Mouse (Mus musculus) megakaryocyte, embryonic 14.5 days (primary cell): ENCODE measurements around the gene Suclg2. TPM values are rescaled to one million over a fixed set of nuclear protein-coding genes. Genes with fewer than 3 reads are reported as not detected.

ENCODE experiments used
- H3K27me3 ChIP-seq: replicated peaks from 2 replicates; pipeline ENCODE3; 2012; ENCODE audit warnings: inconsistent platforms
- H3K36me3 ChIP-seq: replicated peaks from 2 replicates; pipeline ENCODE3; 2012; ENCODE audit warnings: low read length, inconsistent platforms, mixed read lengths
- H3K4me1 ChIP-seq: 2 replicates; pipeline ENCODE4 v1.6.1; 2012; ENCODE audit warnings: inconsistent platforms
- H3K4me3 ChIP-seq: replicated peaks from 2 replicates; pipeline ENCODE3; 2012; ENCODE audit warnings: moderate library complexity, mild to moderate bottlenecking, inconsistent platforms
- H3K9me3 ChIP-seq: 2 replicates; pipeline ENCODE4 v1.6.1; 2012; ENCODE audit warnings: inconsistent platforms
- FLI1 ChIP-seq: IDR thresholded peaks from 2 replicates; pipeline ENCODE4 v1.6.1; 2012; ENCODE audit warnings: low read length, inconsistent platforms, mixed read lengths
- GATA1 ChIP-seq: IDR thresholded peaks from 3 replicates; pipeline ENCODE4 v1.6.1; 2012; ENCODE audit warnings: mixed read lengths, low read length, inconsistent platforms, borderline replicate concordance
- polyA plus RNA-seq: library from polyadenylated mRNA; stranded (reverse); fragments of >175 nt; gene quantifications from 2 replicates; pipeline ENCODE4 v1.2.3, GENCODE M21; 2012; ENCODE audit warnings: low replicate concordance; ENCODE audit not compliant: insufficient read depth

Gene Suclg2
- polyA plus RNA-seq, 1 experiment = 18.1 TPM

GRCm38 (mm10) chr6:95717071-95717470, 1.5 kb downstream of the Suclg2 start:
- H3K27me3 ChIP-seq = no peaks in the 10 kb centered on the region
- peaks cover 54% of the 10 kb centered on the region for H3K4me1 ChIP-seq
- H3K4me3 ChIP-seq = peak overlapping the region; percentile 34
- 0 out of 2 replicates have a peak, but pooled peaks cover 2% of the 10 kb centered on the region for H3K9me3 ChIP-seq
- TF ChIP-seq FLI1 (no peak), GATA1 (no peak)
- H3K36me3 ChIP-seq = no peaks in the 10 kb centered on the region

- Histone ChIP-seq H3K4me3 (no peak overlapping the region), H3K27me3 (no peaks in the 10 kb centered on the region), H3K9me3 (no peaks in the 10 kb centered on the region), H3K36me3 (peaks cover 3% of the 10 kb centered on the region), H3K4me1 (peaks cover 59% of the 10 kb centered on the region)
- no peak for TF ChIP-seq FLI1
- TF ChIP-seq GATA1 = no peak
Measured at GRCm38 (mm10) chr6:95716476-95716875, 2.1 kb downstream of the Suclg2 start.

- H3K4me1 ChIP-seq = peaks cover 82% of the 10 kb centered on the region
- H3K36me3 ChIP-seq = peaks cover 9% of the 10 kb centered on the region
- no peaks in the 10 kb centered on the region for H3K9me3 ChIP-seq
- no peak for TF ChIP-seq FLI1
- H3K4me3 ChIP-seq = no peak overlapping the region
- no peaks in the 10 kb centered on the region for H3K27me3 ChIP-seq
Measured at GRCm38 (mm10) chr6:95713245-95713644, 5.4 kb downstream of the Suclg2 start.

- peaks cover 85% of the 10 kb centered on the region for H3K4me1 ChIP-seq
- no peak overlapping the region for H3K4me3 ChIP-seq
- H3K27me3 ChIP-seq = no peaks in the 10 kb centered on the region
- no peaks in the 10 kb centered on the region for H3K9me3 ChIP-seq
- peaks cover 13% of the 10 kb centered on the region for H3K36me3 ChIP-seq
- TF ChIP-seq GATA1 (no peak), FLI1 (no peak)
Measured at GRCm38 (mm10) chr6:95712081-95712480, 6.5 kb downstream of the Suclg2 start.

- no peaks in the 10 kb centered on the region for H3K9me3 ChIP-seq
- H3K4me3 ChIP-seq = no peak overlapping the region
- peaks cover 85% of the 10 kb centered on the region for H3K4me1 ChIP-seq
- no peak for TF ChIP-seq GATA1
- TF ChIP-seq FLI1 = no peak
- no peaks in the 10 kb centered on the region for H3K27me3 ChIP-seq
- peaks cover 13% of the 10 kb centered on the region for H3K36me3 ChIP-seq
Measured at GRCm38 (mm10) chr6:95711671-95712070, 6.9 kb downstream of the Suclg2 start.

- TF ChIP-seq FLI1 (no peak), GATA1 (no peak)
- no peaks in the 10 kb centered on the region for H3K9me3 ChIP-seq
- peaks cover 83% of the 10 kb centered on the region for H3K4me1 ChIP-seq
- peaks cover 13% of the 10 kb centered on the region for H3K36me3 ChIP-seq
- no peaks in the 10 kb centered on the region for H3K27me3 ChIP-seq
- no peak overlapping the region for H3K4me3 ChIP-seq
Measured at GRCm38 (mm10) chr6:95710886-95711285, 7.7 kb downstream of the Suclg2 start.

- TF ChIP-seq FLI1 = no peak
- Histone ChIP-seq H3K36me3 (peaks cover 13% of the 10 kb centered on the region), H3K9me3 (no peaks in the 10 kb centered on the region), H3K4me3 (no peak overlapping the region), H3K4me1 (peaks cover 77% of the 10 kb centered on the region), H3K27me3 (no peaks in the 10 kb centered on the region)
Measured at GRCm38 (mm10) chr6:95709531-95709930, 9.1 kb downstream of the Suclg2 start.

- TF ChIP-seq GATA1 (no peak), FLI1 (no peak)
- H3K36me3 ChIP-seq = peaks cover 13% of the 10 kb centered on the region
Measured at GRCm38 (mm10) chr6:95709106-95709505, 9.5 kb downstream of the Suclg2 start.

GRCm38 (mm10) chr6:95704626-95705025, 14.0 kb downstream of the Suclg2 start:
- H3K9me3 ChIP-seq = no peaks in the 10 kb centered on the region
- peaks cover 17% of the 10 kb centered on the region for H3K36me3 ChIP-seq
- TF ChIP-seq GATA1 (no peak), FLI1 (no peak)
- H3K27me3 ChIP-seq = no peaks in the 10 kb centered on the region
- H3K4me1 ChIP-seq = peaks cover 75% of the 10 kb centered on the region
- H3K4me3 ChIP-seq = no peak overlapping the region

More at GRCm38 (mm10) chr6:95709106-95709505, 9.5 kb downstream of the Suclg2 start:
- H3K27me3 ChIP-seq = no peaks in the 10 kb centered on the region
- H3K9me3 ChIP-seq = no peaks in the 10 kb centered on the region
- H3K4me3 ChIP-seq = no peak overlapping the region
- H3K4me1 ChIP-seq = peaks cover 77% of the 10 kb centered on the region

- peaks cover 75% of the 10 kb centered on the region for H3K4me1 ChIP-seq
- H3K36me3 ChIP-seq = peaks cover 11% of the 10 kb centered on the region
- TF ChIP-seq GATA1 (no peak), FLI1 (no peak)
- H3K4me3 ChIP-seq = no peak overlapping the region
- H3K9me3 ChIP-seq = no peaks in the 10 kb centered on the region
- no peaks in the 10 kb centered on the region for H3K27me3 ChIP-seq
Measured at GRCm38 (mm10) chr6:95702200-95702599, 16.4 kb downstream of the Suclg2 start.

GRCm38 (mm10) chr6:95701786-95702185, 16.8 kb downstream of the Suclg2 start:
- no peaks in the 10 kb centered on the region for H3K9me3 ChIP-seq
- peaks cover 11% of the 10 kb centered on the region for H3K36me3 ChIP-seq
- peak overlapping the region; percentile 5 for H3K4me3 ChIP-seq
- peaks cover 73% of the 10 kb centered on the region for H3K4me1 ChIP-seq
- TF ChIP-seq FLI1 (no peak), GATA1 (no peak)
- H3K27me3 ChIP-seq = no peaks in the 10 kb centered on the region
